Mouse (Mus musculus) cerebellum, postnatal 10 days (tissue): ENCODE data around the gene Morf4l1.
A peak's percentile ranks its signal among the peaks of the same experiment; 100 is the strongest.

Experiments used
- DNase-seq, 2 experiments: peaks; one replicate each; pipeline ENCODE4 v3.0.0; 2021; ENCODE audit warnings: mixed read lengths in 2 of 2

Morf4l1 gene

DNA sequence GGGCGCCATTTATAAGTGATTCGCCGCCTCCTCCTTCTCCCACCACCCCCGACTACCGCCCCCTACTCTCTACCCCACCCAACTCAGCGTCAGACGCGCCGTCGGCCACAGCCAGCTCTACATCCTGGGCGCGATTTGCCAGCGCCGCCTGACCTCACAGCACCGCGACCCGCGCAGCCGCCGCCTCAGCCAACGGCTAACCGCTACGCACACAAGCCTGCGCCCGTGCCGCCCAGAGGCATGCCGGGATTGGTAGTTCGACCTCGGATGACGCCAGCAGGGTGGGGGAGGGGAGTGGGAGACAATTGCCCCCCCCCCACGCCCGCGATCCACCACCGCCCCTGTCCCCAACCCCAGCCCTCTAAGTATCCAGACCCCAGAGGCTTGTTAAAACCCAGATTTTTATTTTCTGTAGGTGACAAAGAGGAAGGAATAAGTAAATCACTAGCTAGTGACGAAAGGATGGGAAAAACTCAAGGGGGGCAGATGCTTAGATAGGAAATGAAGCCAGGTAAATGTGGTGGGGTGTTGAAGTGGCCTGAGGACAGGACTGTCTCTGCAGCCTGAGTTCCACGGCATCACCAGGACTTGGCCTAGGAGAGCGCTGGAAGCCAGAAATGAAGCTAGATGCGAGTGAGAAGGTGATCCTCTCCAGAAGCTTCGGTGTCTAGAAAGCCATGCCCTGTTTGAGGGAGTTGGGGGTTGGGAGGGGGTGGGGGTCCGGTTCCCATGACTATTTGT, at the start of gene Morf4l1:
Morf4l1 (minus strand) TSS at position 208 of the 741 bp plus-strand sequence.
- peak; percentile 98 to 99 for DNase-seq

DNA sequence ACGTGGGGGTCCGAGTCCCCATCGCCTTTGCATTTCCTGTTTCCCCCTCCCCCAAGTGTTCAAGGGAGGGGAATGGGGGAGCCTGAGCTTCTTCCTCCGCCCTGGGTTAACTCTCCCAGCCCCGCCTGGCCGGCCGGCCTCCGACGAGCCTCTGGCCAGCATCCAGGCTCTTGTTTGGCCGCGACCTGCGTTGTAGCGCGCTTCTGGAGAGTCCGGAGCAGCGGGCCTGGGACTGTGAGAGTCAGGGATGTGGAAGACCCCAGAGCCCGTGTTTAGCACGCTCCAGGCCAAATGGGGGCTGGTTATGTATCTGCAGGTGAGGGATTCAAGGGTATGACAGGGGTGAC, 49.1 kb upstream of the Morf4l1 start:
- peak; percentile 74 for DNase-seq

DNA sequence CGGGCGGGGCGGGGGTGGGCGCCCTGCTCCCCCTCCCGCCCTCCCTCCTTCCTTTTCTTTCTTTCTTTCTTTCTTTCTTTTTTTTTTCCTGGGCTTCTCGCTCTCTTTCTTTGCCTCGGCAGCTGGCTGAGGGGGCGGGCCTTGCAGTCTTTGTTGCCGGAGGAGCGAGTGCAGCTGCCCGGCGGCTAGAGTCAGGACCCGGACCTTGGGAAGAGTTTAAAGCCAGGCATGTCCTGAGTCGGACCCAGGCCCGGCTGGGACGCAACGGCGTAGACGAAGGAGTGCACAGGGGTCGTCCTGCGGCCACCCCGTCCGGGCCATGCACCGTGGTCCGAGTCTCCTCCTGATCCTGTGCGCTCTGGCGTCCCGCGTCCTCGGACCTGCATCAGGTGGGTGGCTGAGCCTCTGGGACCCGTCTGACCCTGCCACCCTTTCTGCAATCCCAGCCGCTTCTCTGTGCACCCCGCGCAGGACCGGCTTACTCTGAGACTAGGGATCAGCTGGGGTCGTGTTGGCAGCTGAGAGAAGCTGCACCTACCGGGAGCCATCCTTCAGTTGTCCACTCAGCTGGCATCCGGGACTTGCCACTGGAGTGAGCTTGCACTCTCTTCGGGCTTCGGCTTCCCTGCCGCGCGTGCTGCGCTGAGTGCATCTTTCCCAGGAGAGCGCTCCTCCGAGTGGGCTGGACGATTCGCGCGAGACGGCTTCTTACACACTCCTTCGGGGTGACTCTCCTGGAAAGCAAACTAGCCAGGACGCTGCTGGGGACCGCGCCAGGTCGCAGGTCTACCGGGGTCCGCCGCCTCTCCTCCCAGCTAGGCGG, 48.6 kb upstream of the Morf4l1 start, which contains the start of gene Adamts7:
Adamts7 (plus strand) TSS at position 144 of the 823 bp plus-strand sequence.
- peak; percentile 53 to 59 for DNase-seq

DNA sequence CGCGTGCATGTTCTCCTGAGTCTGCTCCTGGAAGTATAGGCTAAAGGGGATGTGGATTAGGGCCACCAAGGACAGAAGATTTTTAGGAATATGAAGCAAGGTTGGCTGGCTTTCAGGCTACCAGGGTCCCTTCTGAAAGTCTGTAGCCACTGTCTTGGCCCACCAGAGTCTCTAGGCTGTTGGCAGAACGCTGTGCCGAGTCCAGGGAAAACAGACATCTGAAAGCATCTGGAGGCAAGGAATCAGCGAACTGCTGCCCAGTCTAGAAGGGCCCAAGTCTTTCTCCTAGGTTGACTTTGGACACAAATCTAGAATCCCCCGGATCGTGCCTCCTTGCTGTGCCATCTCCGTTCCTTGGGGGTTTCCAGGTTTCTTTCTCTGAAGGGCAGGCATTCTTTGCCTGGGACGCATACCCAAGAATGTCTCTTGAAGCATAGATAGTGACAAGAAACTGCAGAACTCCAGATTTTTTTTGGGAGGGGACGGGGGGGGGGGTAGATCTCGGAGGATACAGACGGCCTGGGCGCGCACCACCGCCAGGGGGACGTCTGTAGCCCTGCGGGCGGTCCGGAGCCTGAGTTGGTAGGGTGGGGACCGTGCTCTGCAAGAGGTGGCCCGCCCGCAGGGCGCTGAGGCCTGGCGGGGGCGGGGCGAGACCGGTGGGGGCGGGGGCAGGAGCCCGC, 47.8 kb upstream of the Morf4l1 start:
- peak; percentile 42 to 67 for DNase-seq

DNA sequence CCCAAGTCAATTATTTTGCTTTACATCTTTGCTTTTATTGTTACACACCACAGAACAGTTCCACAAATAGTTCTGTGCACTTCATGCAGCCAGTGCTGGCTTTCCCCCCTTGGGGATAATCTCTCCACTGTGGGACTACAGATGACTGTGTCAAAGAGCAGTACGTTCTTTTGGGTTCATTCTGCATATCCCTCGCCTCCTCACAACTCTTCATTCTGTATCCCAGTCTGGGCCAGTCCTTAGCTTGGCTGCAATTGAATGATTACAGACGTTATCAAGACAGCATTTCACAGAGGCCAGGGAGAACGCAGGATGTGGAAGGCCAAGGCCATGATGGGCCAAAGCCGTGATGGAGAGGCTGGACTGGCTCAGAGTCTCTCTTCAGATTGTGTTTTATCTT, 32.3 kb upstream of the Morf4l1 start:
- DNase-seq: no peak

DNA sequence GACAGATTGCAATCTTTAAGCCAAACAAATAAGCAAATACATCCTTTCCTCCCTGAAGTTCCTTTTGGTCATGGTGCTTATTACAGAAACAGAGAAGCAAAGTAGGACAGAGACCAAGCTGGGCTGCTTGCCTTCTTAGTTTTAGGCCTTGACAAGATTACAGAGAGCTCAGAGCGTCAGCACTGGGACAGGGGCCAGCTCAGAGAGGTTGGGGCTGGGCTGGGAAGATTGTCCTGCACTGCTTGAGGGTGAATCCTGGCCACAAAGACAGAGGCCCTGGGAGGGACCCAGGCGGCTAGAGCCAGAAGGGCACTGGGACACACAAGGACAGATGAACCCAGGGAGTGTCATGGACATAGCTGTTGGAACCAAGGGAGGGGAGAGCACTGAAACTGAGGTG, 31.2 kb upstream of the Morf4l1 start:
- DNase-seq: peak in 1 of 2 experiments; percentile 44

GRCm38 (mm10) chr9:90136678-90136965, 22.0 kb upstream of the Morf4l1 start:
- DNase-seq: no peak

DNA sequence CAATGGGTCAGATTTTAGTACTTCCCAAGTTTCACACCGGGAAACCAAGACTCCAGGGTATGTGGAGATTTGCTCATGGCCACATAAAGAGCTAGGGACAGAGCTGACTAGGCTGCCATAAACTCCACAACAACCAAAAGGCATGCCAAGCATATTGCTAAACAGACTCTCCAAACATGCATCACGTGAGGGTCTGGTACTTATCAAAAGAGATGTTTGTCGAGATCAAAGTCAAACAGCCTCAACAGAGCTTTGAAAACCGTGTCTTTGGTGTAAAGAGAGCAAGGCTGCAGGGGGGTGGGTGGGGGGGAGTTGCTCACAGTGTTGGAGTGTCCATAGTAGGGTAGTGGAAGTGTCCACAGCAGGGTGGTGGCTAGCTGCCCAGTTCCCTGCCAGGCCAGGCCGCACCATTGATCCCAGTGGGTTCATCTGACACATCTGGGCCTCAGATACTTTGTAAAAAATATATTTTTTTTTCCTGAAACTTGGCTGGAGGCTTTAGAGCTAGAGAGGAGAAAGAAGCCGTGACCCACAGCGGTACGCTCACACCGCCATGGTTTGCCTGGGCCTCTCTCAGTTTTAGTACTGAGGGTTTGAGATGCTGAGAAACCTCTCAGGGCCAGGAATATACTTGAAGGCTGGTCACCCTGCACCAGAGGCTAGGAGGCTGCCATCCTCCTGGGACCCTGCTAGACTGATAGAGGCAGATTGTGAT, 21.5 kb upstream of the Morf4l1 start:
- peak; percentile 26 to 39 for DNase-seq

GRCm38 (mm10) chr9:90135466-90135865, 20.9 kb upstream of the Morf4l1 start:
- DNase-seq: no peak

DNA sequence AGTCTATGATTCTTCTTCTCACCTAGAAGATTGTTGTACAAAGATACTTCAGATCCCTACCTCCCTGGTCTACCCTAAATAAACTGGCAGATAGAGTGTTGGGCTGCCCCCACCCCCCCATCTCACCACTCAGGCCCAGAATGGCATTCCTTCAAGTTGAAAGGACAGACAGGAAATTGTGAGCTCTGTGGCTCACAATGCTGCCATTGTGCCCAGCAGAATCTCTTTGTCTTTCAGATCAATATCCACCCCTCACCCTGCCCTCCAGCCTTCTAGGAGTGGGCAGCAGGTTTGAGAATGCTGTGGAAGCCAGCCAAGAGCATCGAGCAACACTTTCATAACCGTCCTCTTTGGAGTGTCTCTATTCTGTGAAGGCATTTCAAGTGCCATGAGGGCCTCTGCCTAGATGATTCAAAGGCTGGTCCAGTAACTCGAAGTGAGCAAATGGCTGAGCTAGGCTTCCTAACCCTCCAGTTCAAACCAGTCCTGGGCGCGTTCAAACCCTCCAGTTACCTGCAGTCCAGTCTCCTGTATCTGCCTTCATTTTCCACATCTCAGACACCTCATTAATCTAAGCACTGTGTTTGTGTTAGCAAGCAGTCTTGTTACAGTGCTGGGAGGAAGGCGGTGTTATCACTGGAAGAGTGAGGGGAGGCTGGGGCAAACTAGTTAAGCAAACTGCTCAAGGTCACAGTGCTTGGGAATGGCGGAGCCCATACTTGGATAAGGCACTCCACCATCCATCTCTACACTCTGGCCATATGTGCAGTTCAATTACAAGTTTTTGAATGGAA, 19.2 kb upstream of the Morf4l1 start:
- DNase-seq: no peak

GRCm38 (mm10) chr9:90128636-90129201, 14.1 kb upstream of the Morf4l1 start:
- DNase-seq: no peak

DNA sequence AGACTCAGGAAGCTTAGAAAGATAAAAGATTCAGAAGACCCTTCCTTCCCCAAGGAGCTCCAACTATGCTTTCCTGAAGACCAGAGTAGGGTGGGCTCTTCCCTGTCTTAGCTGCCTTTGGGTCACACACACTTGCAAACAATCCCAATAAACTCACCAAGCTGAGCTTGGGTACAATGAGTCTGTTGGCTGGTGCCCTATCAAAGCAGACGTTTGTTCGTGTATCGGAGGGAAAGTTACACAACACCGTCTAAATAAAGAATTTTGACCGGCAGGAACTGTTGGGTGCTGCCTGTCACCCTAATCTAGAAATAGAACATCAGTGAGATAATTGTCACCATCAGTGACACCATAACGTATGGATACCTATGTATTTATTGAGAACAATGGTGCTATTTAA, 12.6 kb upstream of the Morf4l1 start:
- no peak for DNase-seq

DNA sequence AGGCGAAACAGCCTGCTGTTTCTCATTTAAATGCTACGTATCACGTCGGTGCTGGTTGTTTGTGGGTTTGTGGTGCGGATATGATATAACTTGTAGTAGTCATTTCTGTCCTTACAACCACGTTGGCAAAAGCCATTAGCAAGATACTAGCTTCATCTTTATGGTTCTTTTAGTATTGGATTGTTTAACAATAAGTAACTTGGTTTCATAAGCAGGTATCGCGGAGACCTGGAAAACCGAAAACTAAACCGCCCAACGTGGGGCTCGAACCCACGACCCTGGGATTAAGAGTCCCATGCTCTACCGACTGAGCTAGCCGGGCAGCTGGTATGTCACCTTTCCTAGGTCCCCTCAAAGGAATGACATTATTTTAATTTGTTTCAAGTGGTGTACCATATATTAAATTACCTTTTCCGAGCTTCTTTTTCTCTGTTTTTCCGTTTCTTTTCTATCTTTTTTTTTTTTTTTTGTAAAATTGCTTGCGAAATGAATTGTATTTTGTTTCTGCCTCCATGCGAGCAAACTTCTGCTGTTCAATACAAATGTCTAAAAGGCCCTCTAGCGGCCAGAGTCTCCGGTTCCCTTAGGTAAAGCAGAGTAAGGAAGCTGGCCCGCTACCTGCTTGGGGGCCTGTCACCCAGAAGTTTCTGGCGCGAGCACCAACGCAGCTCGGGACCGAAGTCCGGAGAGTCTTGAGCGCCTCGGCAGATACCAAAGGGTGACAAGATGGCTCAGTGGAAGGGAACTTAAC, 11.9 kb upstream of the Morf4l1 start:
- DNase-seq: peak; percentile 80 to 81

- DNase-seq: no peak
Measured at GRCm38 (mm10) chr9:90125416-90126099, 11.0 kb upstream of the Morf4l1 start.

- DNase-seq: no peak
Measured at GRCm38 (mm10) chr9:90124873-90125245, 10.3 kb upstream of the Morf4l1 start.

DNA sequence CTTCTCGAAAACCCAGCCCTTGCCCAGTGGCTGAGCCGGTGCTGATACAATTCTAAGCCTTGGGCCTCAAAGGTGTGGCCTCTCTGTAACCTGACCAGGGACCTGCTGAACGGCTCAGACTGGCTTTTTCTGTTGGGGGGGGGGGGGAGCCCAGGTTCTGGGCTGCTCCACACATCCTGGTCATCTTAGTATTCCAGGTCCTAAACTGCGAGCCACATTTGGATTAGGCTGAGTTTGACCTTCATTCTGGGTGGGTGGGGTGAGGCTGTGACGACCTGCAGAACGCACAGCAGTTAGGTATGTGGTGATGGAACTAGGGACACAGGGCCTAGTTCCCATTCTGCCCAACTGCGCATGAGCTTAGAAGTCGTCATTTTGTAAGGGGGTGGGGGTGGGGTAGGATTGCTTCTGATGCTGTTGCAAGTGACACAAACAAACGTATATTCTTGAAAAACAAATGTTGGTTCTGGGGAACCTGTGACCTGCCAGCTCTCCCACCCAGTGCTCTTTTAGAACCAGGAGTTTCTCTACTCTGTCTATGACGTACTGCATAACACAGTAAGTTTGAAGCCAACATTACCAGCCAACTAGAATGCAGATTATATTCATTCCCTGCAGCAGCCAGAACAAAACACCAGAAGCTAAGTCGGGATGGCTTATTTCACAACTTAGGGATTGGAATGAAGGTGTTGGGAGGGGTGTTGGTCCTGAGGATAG, 9.7 kb upstream of the Morf4l1 start:
- no peak for DNase-seq

DNA sequence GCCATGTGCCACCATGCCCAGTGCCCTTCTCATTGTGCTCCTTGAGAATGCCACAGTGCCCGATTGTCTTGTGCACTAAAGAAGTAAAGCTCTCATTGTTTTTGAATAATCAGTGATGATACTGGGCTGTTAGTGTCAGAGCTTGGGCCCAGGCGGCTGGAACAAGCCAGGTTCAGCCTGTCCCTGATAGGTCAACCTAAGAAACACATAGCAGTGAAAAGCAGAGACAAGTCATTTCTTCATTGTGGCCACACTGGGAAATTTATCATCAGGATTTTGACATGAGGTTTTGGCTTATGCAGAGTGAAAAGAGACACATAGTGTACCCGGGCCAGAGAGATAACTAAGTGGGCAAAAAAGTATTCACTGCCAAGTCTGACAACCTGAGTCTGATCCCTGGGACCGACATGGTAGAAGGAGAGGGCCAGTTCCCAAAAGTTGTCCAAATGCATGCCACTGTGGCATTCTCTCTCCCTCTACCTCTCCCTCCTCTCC, 7.7 kb upstream of the Morf4l1 start:
- no peak for DNase-seq

GRCm38 (mm10) chr9:90117234-90117633, 2.7 kb upstream of the Morf4l1 start:
- no peak for DNase-seq

DNA sequence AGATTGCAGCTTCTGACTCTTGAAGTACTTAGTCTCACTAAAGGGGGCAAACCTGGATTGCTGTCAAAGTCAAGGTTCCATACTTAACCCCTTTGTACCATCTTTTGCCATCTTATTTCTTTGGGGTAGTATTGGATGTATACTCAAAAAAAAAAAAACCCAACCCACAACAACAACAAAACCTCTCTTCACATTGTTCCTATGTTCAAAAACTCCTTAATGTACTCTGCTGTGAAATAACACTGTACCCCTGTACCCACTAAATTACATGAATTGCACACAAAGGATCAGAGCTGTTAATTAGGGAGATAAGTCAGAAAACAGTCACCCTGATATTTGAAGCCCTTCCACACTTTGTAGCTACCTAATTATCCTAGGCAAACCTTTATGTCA, 730 bp upstream of the Morf4l1 start:
- DNase-seq: no peak
